Mouse (Mus musculus) brain, embryonic 14.5 days (tissue): Measurements from ENCODE around the gene Cx3cl1. TPM values are rescaled to one million over a fixed set of nuclear protein-coding genes. Genes with fewer than 3 reads are reported as not detected.
A peak's percentile ranks its signal among the peaks of the same experiment; 100 is the strongest.

ENCODE experiments used
- DNase-seq: peaks from one replicate; pipeline ENCODE4 v3.0.0-alpha.2; 2011; ENCODE audit warnings: low read depth
- CTCF ChIP-seq: fragments of 200-500 bp; IDR thresholded peaks from 2 replicates; pipeline ENCODE4 v1.5.1; 2012; ENCODE audit warnings: inconsistent platforms, mild to moderate bottlenecking, moderate library complexity, borderline replicate concordance; ENCODE audit not compliant: insufficient read depth, insufficient read length; ENCODE audit errors: extremely low read depth
- POLR2A ChIP-seq: fragments of 200-500 bp; IDR thresholded peaks from 2 replicates; pipeline ENCODE4 v1.6.1; 2012; ENCODE audit warnings: mild to moderate bottlenecking, inconsistent platforms, borderline replicate concordance; ENCODE audit not compliant: poor library complexity, insufficient read depth, insufficient read length, severe bottlenecking; ENCODE audit errors: extremely low read depth
- polyA plus RNA-seq: library from polyadenylated mRNA; depleted of rRNA; stranded (reverse); fragments of >200 nt; gene quantifications from 2 replicates; pipeline ENCODE4 v1.2.3, GENCODE M21; 2012

Cx3cl1 gene
- polyA plus RNA-seq, 1 experiment = 28.2 TPM

DNA sequence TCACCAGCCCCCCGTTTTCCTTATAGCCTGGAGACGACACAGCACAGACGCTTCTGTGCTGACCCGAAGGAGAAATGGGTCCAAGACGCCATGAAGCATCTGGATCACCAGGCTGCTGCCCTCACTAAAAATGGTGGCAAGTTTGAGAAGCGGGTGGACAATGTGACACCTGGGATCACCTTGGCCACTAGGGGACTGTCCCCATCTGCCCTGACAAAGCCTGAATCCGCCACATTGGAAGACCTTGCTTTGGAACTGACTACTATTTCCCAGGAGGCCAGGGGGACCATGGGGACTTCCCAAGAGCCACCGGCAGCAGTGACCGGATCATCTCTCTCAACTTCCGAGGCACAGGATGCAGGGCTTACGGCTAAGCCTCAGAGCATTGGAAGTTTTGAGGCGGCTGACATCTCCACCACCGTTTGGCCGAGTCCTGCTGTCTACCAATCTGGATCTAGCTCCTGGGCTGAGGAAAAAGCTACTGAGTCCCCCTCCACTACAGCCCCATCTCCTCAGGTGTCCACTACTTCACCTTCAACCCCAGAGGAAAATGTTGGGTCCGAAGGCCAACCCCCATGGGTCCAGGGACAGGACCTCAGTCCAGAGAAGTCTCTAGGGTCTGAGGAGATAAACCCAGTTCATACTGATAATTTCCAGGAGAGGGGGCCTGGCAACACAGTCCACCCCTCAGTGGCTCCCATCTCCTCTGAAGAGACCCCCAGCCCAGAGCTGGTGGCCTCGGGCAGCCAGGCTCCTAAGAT is 7.9 kb downstream of the Cx3cl1 start:
- no peak for DNase-seq

DNA sequence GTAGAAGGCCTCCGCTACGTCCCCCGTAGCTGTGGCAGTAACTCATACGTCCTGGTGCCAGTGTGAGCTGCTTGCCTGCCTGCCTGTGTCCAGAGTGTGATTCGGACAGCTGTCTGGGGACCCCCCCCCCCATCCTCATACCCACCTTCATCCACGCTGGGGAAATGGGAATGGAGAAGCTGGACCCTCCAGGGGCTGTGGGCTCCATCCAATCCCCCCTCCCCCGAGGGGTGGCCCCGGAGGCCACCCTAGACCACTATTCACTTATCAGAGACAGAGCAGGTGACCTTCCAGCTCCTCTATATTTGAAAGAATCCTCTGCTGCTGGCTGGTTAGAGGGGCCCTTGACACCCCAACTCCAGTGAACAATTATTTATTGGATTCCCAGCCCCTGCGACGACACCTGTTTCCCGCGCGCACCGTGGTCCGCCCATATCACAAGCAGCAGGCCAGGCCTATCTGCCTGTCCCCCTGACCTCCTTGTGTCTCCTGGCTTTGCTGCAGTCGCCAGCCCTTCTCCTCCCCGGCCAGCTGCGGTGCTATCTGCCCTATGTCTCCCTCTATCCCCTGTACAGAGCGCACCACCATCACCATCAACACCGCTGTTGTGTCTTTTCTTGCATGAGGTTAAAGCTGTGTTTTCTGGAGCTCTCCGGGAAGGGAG is 8.8 kb downstream of the Cx3cl1 start:
- no peak for DNase-seq
- TF ChIP-seq POLR2A (no peak), CTCF (no peak)

More for the DNA sequence above, 7.9 kb downstream of the Cx3cl1 start:
- TF ChIP-seq POLR2A (no peak), CTCF (no peak)

GRCm38 (mm10) chr8:94781155-94781837 is 9.5 kb downstream of the Cx3cl1 start:
- TF ChIP-seq POLR2A (no peak), CTCF (no peak)
- DNase-seq = no peak

- no peak for DNase-seq
- no peak for TF ChIP-seq CTCF
- TF ChIP-seq POLR2A = no peak
These were observed 10.0 kb downstream of the Cx3cl1 start for GRCm38 (mm10) chr8:94781838-94782235.

- TF ChIP-seq POLR2A (no peak), CTCF (no peak)
- no peak for DNase-seq
These were observed 12.1 kb downstream of the Cx3cl1 start for GRCm38 (mm10) chr8:94783890-94784289.

- TF ChIP-seq POLR2A = no peak
- TF ChIP-seq CTCF = peak; percentile 38; the same call in 1 of the 2 replicates
- DNase-seq = no peak
These were observed 13.6 kb downstream of the Cx3cl1 start for GRCm38 (mm10) chr8:94785247-94785985.

DNA sequence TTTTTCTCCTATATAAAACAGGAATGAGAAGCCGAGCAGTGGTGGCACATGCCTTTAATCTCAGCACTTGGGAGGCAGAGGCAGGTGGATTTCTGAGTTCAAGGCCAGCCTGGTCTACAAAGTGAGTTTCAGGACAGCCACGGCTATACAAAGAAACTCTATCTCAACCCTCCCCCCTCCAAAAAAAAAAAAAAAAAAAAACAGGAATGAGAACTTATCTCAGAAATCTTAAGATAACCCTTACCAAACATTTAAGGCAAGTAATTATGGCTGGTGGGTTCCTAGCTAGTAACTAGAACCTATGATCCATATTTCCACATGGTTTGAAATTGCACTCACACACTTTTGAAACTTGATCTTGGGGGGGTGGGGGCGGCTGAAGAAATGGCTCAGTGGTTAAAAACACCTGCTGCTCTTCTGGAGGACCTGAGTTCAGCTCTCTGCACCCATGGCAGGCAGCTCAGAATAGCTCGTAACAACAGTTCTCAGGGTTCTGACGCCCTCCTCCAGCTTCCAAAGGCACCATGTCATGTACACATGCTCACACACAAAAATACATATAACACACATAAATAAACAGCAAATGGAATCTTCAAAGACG is 14.3 kb downstream of the Cx3cl1 start:
- DNase-seq = no peak

GRCm38 (mm10) chr8:94787524-94788501 is 16.0 kb downstream of the Cx3cl1 start:
- DNase-seq = no peak
- TF ChIP-seq CTCF (no peak), POLR2A (no peak)

More for the DNA sequence above, 14.3 kb downstream of the Cx3cl1 start:
- TF ChIP-seq CTCF = no peak
- no peak for TF ChIP-seq POLR2A

- DNase-seq = no peak
- TF ChIP-seq CTCF (no peak), POLR2A (no peak)
These were observed 17.6 kb downstream of the Cx3cl1 start for GRCm38 (mm10) chr8:94789256-94789955.
